Mouse (Mus musculus) layer of hippocampus, adult 11-12 months (tissue): ENCODE measurements around the gene Shkbp1.

ENCODE experiments used
- DNase-seq: peaks from one replicate; pipeline ENCODE4 v3.0.0; 2022; ENCODE audit warnings: low spot score

The Shkbp1 gene

DNA sequence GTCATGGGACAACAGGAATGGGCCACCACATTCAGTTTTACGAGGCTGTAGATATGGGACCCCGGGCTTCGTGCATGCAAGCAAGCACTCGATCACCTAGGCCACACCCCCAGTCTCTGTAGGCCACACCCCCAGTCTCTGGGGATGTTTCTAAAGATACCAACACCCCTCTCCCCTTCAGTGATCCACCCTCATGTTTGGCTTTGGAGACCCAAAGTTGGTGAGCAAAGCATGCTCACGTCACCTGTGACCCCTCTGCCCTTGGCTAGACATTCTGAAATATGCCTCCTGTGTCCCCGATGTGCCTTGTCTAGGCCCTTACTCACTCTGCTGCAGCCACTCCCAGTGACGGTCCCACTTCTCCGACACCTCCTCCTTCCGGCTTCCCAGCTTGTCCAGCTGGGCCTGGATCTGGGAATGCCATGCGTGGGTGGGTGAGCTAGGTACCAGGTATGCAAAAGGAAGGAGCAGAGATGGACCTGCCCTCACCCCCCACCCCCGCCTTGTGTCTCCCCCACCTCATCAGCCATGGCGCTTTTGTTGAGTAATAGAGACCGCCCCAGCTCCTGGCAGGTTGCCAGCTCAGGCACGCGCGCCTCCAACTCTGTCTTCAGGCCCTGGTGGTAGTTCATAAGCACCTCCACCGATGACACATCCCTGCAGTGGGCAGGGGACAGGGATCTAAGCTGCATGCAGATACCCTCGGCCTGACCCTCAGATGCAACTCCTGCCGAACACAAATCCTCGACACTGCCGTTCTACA is 10.4 kb upstream of the Shkbp1 start:
- DNase-seq = no peak

DNA sequence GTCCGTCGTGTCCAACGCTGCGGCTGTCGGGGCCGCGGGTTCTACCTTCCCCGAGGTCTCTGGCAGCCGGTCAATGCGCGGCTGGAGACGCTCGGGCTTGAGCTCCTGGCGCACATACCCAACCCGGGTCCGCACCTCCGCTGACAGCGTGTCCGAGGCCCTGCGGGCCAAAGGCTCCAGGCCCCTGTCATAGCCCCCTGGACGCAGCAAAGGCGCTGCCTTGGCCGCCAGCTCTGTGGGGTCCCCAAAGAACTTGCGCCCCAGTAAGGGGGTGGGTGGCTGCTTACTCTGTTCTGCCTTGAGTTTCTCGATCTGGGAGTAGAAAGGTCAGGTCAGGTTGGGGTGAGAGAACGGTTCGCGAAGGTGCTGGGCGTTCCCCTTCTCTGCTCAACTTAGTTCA is 8.6 kb upstream of the Shkbp1 start:
- DNase-seq = no peak

DNA sequence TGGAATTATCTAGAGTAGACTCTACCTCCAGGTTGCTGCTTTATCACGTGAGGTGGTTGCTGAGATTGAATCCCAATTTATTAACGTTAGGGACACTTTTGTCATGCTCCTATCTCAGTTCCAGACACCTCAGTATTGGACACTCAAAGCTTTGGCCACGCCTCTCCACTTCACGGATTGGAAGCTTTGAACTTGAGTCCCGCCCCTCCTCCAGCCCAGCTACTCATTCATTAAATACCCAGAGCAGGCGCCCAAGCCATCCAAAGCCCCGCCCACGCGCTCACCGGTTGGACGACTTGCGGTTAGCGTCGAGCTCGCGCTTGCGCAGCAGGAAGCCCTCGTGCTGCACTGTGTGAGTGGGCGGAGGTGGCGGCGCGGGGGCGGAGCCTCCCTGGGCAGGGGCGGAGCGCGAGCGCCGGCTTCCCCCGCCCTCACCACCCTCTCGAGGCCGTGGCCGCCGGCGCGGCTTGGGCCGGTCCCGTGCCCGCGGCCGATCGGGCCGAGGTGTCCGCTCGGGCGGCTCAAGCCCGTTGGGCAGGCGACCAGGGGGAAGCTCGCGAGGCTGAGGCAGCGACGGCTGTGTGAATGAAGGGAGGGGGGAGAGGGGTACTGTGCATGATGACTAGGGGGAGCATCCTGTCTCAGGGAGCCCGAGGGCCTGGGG is 5.6 kb upstream of the Shkbp1 start:
- peak; percentile 99 for DNase-seq

- no peak for DNase-seq
These were observed 4.9 kb upstream of the Shkbp1 start for GRCm38 (mm10) chr7:27360749-27361148.

- no peak for DNase-seq
These were observed 4.0 kb upstream of the Shkbp1 start for GRCm38 (mm10) chr7:27359706-27360358.

DNA sequence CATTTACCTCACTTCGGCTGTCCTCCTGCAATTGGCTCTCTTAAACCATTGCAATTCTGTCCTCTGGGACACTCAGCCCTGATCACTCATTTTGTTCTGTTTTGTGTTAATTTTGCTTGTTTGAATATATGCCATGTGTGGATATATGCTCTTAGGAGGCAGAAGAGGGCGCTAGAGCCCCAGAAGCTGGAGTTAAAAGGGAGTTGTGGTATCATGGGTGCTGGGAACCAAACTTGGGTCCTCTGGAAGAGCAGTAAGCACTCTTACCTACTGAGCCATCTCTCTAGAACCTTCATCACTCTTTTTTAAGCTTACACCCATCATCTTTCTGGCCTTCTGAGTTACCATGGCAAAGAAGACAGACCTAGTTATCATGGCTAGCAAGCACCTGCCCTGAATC is 3.3 kb upstream of the Shkbp1 start:
- no peak for DNase-seq

GRCm38 (mm10) chr7:27357595-27357978 is 1.8 kb upstream of the Shkbp1 start:
- no peak for DNase-seq

GRCm38 (mm10) chr7:27356861-27357594 is 1.2 kb upstream of the Shkbp1 start, which contains the start of gene Gm20479:
Gene Gm20479, minus strand, starts transcription at chr7:27357419.
- DNase-seq = no peak

GRCm38 (mm10) chr7:27356248-27356647 is 429 bp upstream of the Shkbp1 start:
- no peak for DNase-seq

DNA sequence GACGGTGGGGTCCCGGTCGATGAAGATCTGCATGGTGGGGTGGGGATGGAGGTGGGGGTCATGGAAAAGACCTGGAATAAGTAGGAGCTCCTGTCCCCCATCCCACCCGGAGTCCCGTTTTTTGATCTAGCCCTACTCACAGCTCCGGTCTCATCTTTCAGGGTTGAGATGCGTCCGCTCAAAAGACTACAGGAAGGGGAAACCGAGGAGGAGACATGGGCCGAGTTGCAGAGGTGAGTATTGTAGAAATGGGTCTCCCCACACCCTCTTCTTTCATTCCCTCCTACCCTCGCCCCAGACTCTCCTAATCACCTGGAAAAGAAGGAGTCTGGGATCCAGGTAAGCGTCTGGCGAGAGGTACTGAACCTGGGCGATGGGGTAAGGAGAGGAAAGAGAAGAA is 558 bp downstream of the Shkbp1 start:
- DNase-seq = no peak

DNA sequence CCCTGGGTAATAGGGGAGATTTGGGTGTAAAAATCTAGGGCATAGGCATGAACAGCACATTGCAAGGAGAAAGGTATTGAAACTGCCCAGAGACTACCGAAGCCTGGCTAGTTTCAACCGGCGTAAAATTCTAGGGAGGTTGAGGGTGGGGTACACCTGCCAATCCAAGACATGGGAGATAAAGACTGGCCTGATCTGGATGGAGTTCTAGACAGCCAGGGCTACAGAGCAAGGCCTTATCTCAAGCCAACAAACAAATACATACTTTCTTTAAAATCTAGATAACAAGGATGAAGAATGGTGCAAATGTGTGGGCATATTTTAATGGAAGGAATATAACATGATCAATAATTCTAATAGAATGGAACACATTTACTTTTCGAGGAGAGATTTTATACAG is 1.0 kb downstream of the Shkbp1 start:
- DNase-seq = no peak

GRCm38 (mm10) chr7:27354144-27354543 is 1.7 kb downstream of the Shkbp1 start:
- DNase-seq = no peak

GRCm38 (mm10) chr7:27345444-27345843 is 10.4 kb downstream of the Shkbp1 start:
- DNase-seq = no peak

GRCm38 (mm10) chr7:27342595-27342994 is 13.2 kb downstream of the Shkbp1 start:
- no peak for DNase-seq

GRCm38 (mm10) chr7:27339519-27339918 is 16.3 kb downstream of the Shkbp1 start:
- DNase-seq = peak; percentile 67

DNA sequence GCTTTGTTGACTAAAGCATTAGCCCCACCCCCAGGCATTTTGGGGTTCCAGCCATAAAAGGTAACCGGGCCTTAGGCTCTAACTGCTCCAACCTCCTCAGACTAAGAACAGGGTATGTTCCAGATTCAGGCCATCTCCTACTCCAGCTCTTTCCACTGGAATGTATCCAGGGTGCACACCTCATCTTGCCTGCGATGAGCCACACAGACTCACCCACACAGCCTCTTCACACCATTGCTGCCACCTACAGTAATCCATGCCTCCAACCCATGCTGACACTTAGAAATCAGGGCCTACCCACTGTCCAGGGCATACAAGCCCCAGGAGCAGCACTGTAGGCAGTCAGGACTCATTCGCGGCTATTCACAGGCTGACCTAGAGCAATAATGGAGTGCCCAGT is 16.7 kb downstream of the Shkbp1 start:
- DNase-seq = no peak

- DNase-seq = no peak
These were observed 18.5 kb downstream of the Shkbp1 start, which contains the start of gene Ltbp4 for GRCm38 (mm10) chr7:27337175-27337853. Gene Ltbp4, minus strand, starts transcription at chr7:27337692.

GRCm38 (mm10) chr7:27335928-27336823 is 19.6 kb downstream of the Shkbp1 start:
- DNase-seq = peak; percentile 91

DNA sequence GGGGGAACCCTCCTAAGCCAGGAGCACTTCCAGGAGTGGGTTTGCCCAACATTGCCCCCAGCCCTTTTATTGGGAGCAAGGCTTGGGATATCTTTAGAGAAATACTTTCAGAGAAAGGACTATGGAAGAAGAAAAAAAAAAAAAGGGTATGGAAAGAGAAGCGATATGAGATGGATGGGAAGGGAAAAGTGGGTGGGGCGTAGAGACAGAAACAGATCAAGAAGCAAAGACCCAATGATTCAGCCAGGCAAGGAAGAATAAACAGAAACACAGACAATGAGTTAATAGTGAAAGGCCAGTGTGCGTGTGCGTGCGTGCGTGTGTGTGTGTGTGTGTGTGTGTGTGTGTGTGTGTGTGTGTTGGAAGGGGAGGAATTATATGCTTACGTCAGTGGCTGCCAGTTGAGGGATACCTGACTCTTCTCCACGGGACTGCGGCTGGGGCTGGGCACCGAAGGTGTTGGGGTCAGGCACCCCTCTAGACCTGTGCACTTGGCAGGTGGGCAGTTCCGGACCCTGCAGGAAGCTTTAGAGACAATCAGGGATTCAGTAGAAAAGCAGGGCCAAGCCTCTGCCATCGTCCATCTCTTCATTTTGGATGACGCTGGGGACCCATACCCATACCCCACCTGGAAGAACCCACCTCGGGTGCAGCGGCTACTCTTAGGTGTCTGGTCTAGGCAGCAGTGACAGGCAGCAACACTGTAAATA is 20.7 kb downstream of the Shkbp1 start:
- no peak for DNase-seq

DNA sequence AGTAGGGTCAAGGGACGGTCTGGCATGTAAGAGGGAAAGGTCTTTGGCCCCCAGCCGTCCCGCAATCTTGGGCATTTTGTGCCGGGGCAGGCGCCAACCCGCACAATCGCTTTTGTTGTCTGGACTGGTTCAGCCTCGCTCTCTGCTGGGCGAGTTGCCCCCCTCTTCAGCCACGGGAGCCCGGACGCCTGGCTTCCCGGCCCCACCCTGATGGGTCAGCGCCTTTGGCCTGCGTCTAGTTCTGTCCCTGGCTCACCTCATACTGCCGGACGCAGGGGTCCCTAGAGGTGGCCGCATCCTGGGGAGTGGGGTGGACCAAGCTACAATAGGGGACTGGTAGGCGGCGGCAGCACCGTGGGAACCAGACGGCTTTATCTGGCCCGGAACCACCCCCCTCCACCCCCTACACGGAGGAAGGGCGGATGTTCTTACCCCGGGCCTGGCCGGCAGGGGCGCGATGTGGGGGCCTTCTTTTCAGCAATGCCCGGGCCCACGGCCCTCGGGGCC is 21.4 kb downstream of the Shkbp1 start:
- DNase-seq = no peak
